Mouse (Mus musculus) heart, postnatal 0 days (tissue): ENCODE measurements at regions not wholly inside any gene's neighbourhood (a gene's known extent, or its start where the extent isn't known, plus 50 kb on each side); places are given as distances from the start of the nearest gene placed in this dataset.

Experiments used
- CTCF ChIP-seq: IDR thresholded peaks from 2 replicates; pipeline ENCODE4 v1.5.1; 2016; ENCODE audit warnings: antibody characterized with exemption, control low read depth, low read depth
- EP300 ChIP-seq: IDR thresholded peaks from 2 replicates; pipeline ENCODE4 v1.6.1; 2016; ENCODE audit warnings: antibody characterized with exemption, low read depth

DNA sequence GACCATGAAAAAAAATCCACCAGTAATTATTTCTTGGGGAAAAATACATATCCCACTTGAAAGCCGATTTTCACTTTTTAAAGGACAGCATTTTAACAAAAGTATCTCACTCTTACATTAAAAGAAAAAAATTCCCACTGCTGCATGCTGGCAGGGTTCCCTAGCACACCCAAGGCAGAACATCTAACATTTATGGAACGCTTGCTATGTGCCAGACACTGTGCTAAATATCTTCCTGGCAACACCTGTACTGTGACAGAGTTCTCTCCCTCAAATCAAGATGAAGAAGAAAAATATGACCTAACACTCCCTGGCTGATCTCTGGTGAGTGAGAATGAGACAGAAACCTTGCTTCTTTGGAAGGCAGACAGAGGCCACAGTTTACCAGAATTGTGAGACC lies 167.1 kb upstream of the Actbl2 start:
- TF ChIP-seq CTCF (no peak), EP300 (no peak)
